22 mouse cellular contexts compared by ENCODE assay signal in the genomic region with DNA sequence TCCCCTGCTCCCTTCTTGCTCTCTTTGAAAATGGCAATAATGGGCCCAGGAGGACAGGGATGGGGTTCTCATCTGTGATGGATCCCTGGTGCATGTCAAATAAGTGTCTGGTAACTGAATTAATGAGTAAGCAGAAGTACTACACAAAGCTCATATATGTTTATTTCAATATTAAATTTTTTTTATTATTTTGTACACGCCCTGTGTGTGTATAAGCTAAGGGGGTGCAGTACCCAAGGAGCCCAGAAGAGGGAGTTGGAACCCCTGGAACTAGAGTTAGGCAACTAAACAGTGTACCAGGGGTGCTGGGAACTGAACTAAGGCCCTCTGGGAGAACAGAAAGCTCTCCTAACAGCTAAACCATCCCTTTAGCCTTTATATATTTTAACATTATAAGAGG. TPM values are rescaled to one million over a fixed set of nuclear protein-coding genes. Genes with fewer than 3 reads are reported as not detected.
A peak's percentile ranks its signal among the peaks of the same experiment; 100 is the strongest.
DNase-seq lines count a peak whose midpoint lies in the region; ATAC-seq and TF ChIP-seq lines count a peak whose summit lies in the region.
"Had no signal": no experiment of that assay in that cellular context is flagged by ENCODE, and none has a peak within 500 bp of the region (broad histone marks: within the 10 kb centered on the region; RNA-seq: fewer than 3 reads in every experiment).

No protein-coding gene starts in this region.

- H3K4me3 ChIP-seq in layer of hippocampus, adult 2 months = no peak overlapping the region
- H3K4me3 ChIP-seq in testis, adult 2 months (ENCODE audit: control insufficient read depth, low read depth, low read length) = no peak overlapping the region
- no peak overlapping the region for H3K4me3 ChIP-seq in embryonic facial prominence, embryonic 15.5 days (replicated peaks)
- no peak overlapping the region for H3K4me3 ChIP-seq in heart, embryonic 11.5 days (ENCODE audit: low read depth, low read length)
- H3K4me3 ChIP-seq: midbrain, embryonic 12.5 days; myocyte had no signal

- peak; percentile 60 for TF ChIP-seq CTCF in layer of hippocampus, adult 2 months (conservative IDR thresholded peaks at IDR 0.05)
- peak; percentile 10; the same call in 1 of the 2 replicates for TF ChIP-seq CTCF in testis, adult 2 months (IDR thresholded peaks at IDR 0.05; ENCODE audit: control insufficient read depth, insufficient read depth, insufficient replicate concordance, low read depth, low read length)

- H3K9ac ChIP-seq in embryonic facial prominence, embryonic 15.5 days = no peak overlapping the region
- H3K9ac ChIP-seq in heart, embryonic 11.5 days (ENCODE audit: low read depth, low read length) = no peak overlapping the region
- H3K9ac ChIP-seq: midbrain, embryonic 12.5 days had no signal

- no peak overlapping the region for H3K4me2 ChIP-seq in embryonic facial prominence, embryonic 15.5 days (replicated peaks)
- no peak overlapping the region for H3K4me2 ChIP-seq in heart, embryonic 11.5 days
- H3K4me2 ChIP-seq: liver, embryonic 11.5 days; midbrain, embryonic 12.5 days had no signal

- ATAC-seq in embryonic facial prominence, embryonic 15.5 days (ENCODE audit: insufficient number of reproducible peaks, low FRiP score, low TSS enrichment, low read depth) = no peak
- no peak for ATAC-seq in heart, embryonic 11.5 days (replicated peaks; ENCODE audit: insufficient number of reproducible peaks, low FRiP score, low TSS enrichment)

- no peaks in the 10 kb centered on the region for H3K9me3 ChIP-seq in embryonic facial prominence, embryonic 15.5 days (replicated peaks)
- no peaks in the 10 kb centered on the region for H3K9me3 ChIP-seq in heart, embryonic 11.5 days (replicated peaks; ENCODE audit: control insufficient read depth, low read length)
- H3K9me3 ChIP-seq: midbrain, embryonic 12.5 days had no signal

- H3K27ac ChIP-seq in layer of hippocampus, adult 2 months = no peak overlapping the region
- H3K27ac ChIP-seq in testis, adult 2 months (ENCODE audit: control insufficient read depth, insufficient read depth, low read depth, low read length) = no peak overlapping the region
- peak overlapping the region; percentile 94 for H3K27ac ChIP-seq in embryonic facial prominence, embryonic 15.5 days (replicated peaks)
- H3K27ac ChIP-seq in heart, embryonic 11.5 days (ENCODE audit: low read depth, low read length) = no peak overlapping the region
- H3K27ac ChIP-seq: midbrain, embryonic 12.5 days had no signal

- H3K27me3 ChIP-seq in testis, adult 2 months (ENCODE audit: control insufficient read depth, insufficient read depth, low read length) = no peaks in the 10 kb centered on the region
- H3K27me3 ChIP-seq in embryonic facial prominence, embryonic 15.5 days = no peaks in the 10 kb centered on the region
- H3K27me3 ChIP-seq in heart, embryonic 11.5 days (ENCODE audit: control insufficient read depth, insufficient read depth, low read length) = no peaks in the 10 kb centered on the region
- H3K27me3 ChIP-seq: midbrain, embryonic 12.5 days had no signal

- H3K36me3 ChIP-seq in testis, adult 2 months (ENCODE audit: control insufficient read depth, insufficient read depth, low read length) = no peaks in the 10 kb centered on the region
- H3K36me3 ChIP-seq in embryonic facial prominence, embryonic 15.5 days = no peaks in the 10 kb centered on the region
- H3K36me3 ChIP-seq in heart, embryonic 11.5 days (ENCODE audit: control insufficient read depth, insufficient read depth, low read length) = no peaks in the 10 kb centered on the region
- H3K36me3 ChIP-seq: midbrain, embryonic 12.5 days had no signal

- H3K4me1 ChIP-seq in testis, adult 2 months (ENCODE audit: control insufficient read depth, insufficient read depth, low read length) = peaks cover 10% of the 10 kb centered on the region
- H3K4me1 ChIP-seq in embryonic facial prominence, embryonic 15.5 days = peaks cover 42% of the 10 kb centered on the region
- 0 out of 2 replicates have a peak, but pooled peaks cover 5% of the 10 kb centered on the region for H3K4me1 ChIP-seq in heart, embryonic 11.5 days (ENCODE audit: control insufficient read depth, insufficient read depth, low read length)

- 95% methylated on average over 1 of the region's 1 CpGs for WGBS in embryonic facial prominence, embryonic 15.5 days
- 88% methylated on average over 1 of the region's 1 CpGs for WGBS in heart, embryonic 11.5 days (ENCODE audit: insufficient replicate concordance)

- no peak for TF ChIP-seq POLR2A in testis, adult 2 months (IDR thresholded peaks at IDR 0.05; ENCODE audit: control insufficient read depth, low read depth, low read length)

- no peak for DNase-seq in layer of hippocampus, adult 2 months (ENCODE audit: low spot score in 2 of 2)
- DNase-seq in layer of hippocampus, adult 18-20 months (ENCODE audit: low spot score in 2 of 2) = no peak
- DNase-seq in testis, postnatal 14 days (ENCODE audit: low spot score) = no peak
- no peak for DNase-seq in layer of hippocampus, adult 11-12 months (ENCODE audit: low spot score)
- DNase-seq: adrenal gland, adult 8-10 months; cerebellum, adult 9-10 months; gastrocnemius, postnatal 10 days; heart, adult 18-20 months; kidney, adult 2 months; kidney, postnatal 4 days; thymus, adult 18-20 months; thymus, postnatal 4 days had no signal

RNA-seq across cellular contexts. Expression of a gene that starts 29.3 kb away (rescaled TPM):
- total RNA-seq in layer of hippocampus, adult 2 months (2021) = not detected
- under 1 TPM; 0.08 to 0.32 TPM for total RNA-seq in layer of hippocampus, adult 18-20 months (2021)
- 2.0 and 3.3 TPM in 2 replicates for polyA plus RNA-seq in testis, adult 2 months (2012; rRNA removed)
- polyA plus RNA-seq in embryonic facial prominence, embryonic 15.5 days (2015; fragmentation: Nextera tagmentation; extraction: Ambion mirVana) = 2.7 and 2.8 TPM in 2 replicates
- polyA plus RNA-seq in heart, embryonic 11.5 days (2014; fragmentation: Nextera tagmentation; extraction: Ambion mirVana) = 0.13 TPM in 1 of 2 replicates, not detected in the other
- total RNA-seq: gastrocnemius, postnatal 10 days; layer of hippocampus, postnatal 25 days had no signal
- polyA plus RNA-seq: liver, embryonic 11.5 days; neural tube, embryonic 14.5 days had no signal

RNA-seq across cellular contexts. Expression of a gene that starts 36.5 kb away (rescaled TPM):
- not detected for total RNA-seq in layer of hippocampus, adult 2 months (2021)
- total RNA-seq in layer of hippocampus, adult 18-20 months (2021) = not detected
- 0.76 and 2.0 TPM in 2 replicates for polyA plus RNA-seq in testis, adult 2 months (2012; rRNA removed)
- polyA plus RNA-seq in embryonic facial prominence, embryonic 15.5 days (2015; fragmentation: Nextera tagmentation; extraction: Ambion mirVana) = 0.57 and 0.59 TPM in 2 replicates
- polyA plus RNA-seq in heart, embryonic 11.5 days (2014; fragmentation: Nextera tagmentation; extraction: Ambion mirVana) = 0.21 and 0.36 TPM in 2 replicates
- total RNA-seq: common myeloid progenitor, adult 5-6 weeks; layer of hippocampus, postnatal 25 days; left cerebral cortex, postnatal 14 days had no signal
- polyA plus RNA-seq: neural tube, embryonic 14.5 days had no signal
